Mouse (Mus musculus) cerebellum, postnatal 14 days (tissue): Measurements from ENCODE around the gene Fmnl2.

Experiments used
- DNase-seq, 2 experiments: peaks; one replicate each; pipeline ENCODE4 v3.0.0; 2021; ENCODE audit warnings: mixed read lengths in 2 of 2

The Fmnl2 gene

GRCm38 (mm10) chr2:52857611-52858528 is at the start of gene Fmnl2:
TSS of gene Fmnl2 (plus strand) at chr2:52857860.
- peak; percentile 90 to 93 for DNase-seq

DNA sequence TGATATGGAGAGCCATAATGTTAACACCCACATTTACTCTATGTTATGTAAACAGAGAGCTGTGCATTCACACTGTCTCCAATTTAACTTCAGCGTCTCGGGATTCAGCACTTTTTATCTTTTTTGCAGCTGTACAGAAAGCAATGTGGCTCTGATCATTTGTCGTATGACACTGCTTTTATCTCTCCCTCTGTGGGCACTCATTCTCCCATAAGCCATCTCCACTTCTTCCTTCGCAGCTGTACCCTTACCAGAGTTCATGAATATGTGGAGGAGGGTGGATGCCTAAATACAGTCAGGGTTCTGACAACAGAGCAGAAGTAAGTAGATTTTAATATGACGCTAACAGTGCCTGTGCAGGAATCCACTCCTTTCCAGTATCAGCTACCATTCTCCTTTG is 47.7 kb upstream of the Fmnl2 start:
- DNase-seq: no peak

DNA sequence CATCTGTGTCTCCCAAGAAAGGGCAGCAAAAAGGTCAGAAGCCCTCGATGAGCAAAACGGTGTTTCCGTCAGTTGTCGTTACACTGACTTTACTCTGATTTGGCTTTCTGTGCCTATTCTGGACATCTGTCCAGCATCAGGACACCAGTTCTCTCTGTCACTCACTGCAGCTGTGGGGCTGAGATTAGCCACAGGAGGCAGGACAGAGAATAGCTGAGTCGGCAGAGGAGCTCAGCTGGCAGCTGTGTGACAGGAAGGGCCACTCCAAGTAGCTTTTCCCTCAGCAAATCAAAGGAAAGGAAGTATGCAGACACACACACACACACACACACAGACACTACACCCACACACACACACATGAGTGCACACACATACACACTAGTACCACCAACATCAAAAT is 46.0 kb upstream of the Fmnl2 start:
- DNase-seq: no peak

- no peak for DNase-seq
Observed at GRCm38 (mm10) chr2:52817341-52817740, 40.3 kb upstream of the Fmnl2 start.

GRCm38 (mm10) chr2:52818944-52819343 is 38.7 kb upstream of the Fmnl2 start:
- DNase-seq: no peak

DNA sequence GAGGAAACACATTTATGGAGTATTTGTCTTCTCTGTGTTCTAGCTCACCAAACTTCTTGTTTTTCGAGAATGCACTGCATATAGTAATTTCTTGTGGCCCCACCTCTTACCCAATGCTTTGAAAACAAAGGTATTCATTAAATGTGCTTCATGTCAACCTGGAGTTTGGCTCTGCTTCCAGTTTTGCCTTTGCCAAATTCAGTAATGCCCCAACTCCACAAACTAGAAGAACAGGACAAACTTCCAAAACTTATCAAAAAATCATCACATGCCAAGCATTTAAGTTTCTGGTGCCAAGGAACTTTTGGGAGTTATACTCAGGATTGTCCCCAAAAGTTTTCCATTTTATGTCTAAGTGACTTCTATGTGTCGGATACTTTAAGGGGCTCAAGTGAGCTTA is 35.4 kb upstream of the Fmnl2 start:
- DNase-seq: no peak

- DNase-seq: no peak
Observed at GRCm38 (mm10) chr2:52828077-52828476, 29.6 kb upstream of the Fmnl2 start.

DNA sequence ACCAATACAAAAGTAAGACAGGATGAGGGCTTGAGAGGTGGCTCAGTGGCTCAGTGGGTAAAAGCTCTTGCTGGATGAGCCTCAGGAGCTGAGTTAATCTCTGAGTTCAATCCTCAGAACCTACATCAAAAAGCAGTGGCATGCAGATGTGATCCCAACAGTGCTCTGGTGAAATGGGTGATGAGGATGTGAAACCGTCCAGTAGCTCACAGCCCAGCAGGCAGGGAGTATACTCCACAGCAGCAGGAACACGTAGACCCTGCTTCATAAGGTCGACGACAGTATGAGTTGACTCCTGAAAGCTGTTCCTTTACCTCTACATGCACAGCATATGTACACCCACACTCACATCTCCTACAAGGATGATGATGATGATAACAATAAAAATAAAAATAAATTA is 27.1 kb upstream of the Fmnl2 start:
- no peak for DNase-seq

- DNase-seq: no peak
Observed at GRCm38 (mm10) chr2:52831585-52831984, 26.1 kb upstream of the Fmnl2 start.

DNA sequence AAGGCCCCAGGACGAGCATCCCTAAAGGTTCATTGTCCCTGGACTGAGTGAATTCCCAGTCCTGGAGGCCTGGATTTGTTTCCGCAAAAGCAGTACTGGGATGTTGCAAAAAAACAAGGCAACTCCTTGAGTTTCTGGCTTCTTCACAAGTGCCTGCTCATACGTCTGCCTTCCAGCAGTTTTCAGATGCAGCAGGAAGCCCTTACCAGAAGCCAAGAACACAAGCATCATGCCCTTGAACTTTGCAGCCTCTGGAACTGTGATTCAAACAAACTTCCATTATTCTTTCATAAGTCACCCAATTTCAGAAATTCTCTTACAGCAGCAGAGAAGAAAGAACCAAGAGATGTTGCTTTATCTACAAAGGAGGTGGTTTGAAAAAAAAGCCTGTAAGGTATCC is 21.9 kb upstream of the Fmnl2 start:
- no peak for DNase-seq

DNA sequence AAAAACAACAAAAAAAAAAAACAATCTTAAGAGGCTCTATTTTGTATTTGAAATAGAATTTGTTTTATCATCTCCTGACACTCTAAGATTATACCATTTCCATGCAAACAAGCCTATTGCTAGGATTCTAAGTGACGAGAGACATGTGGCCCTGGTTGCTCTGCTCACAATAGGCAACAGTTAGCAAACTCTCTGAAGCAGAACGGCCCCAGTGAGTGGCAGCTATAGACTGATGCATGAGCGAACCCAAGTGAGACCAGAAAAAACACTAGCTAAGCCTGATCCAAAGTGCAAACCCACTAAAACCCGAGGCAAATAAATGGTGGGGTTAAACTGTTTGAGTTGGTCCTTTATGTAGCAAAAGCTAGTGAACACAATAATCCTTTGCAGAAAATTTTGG is 18.6 kb upstream of the Fmnl2 start:
- no peak for DNase-seq

DNA sequence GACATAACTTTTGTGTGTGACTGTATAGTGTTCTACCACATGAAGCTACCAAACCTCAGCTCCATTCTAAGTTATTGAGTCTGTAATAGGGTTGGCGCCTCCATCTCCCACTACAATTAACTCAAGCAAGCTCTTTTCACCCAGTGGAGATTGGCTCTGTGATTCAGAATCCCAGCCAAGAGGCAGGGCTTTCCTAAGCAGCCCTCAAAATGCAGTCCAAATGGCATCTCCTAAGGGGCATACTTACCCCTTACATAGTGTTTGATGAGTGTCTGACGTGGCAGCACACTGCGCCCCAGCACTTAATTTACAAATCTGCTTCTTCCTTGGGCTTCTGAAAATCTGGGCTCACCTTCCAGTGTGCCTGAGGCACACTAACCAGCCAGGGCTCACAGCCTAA is 17.8 kb upstream of the Fmnl2 start:
- DNase-seq: peak; percentile 15 to 24

GRCm38 (mm10) chr2:52843861-52844260 is 13.8 kb upstream of the Fmnl2 start:
- no peak for DNase-seq

GRCm38 (mm10) chr2:52844936-52845752 is 12.5 kb upstream of the Fmnl2 start:
- no peak for DNase-seq

DNA sequence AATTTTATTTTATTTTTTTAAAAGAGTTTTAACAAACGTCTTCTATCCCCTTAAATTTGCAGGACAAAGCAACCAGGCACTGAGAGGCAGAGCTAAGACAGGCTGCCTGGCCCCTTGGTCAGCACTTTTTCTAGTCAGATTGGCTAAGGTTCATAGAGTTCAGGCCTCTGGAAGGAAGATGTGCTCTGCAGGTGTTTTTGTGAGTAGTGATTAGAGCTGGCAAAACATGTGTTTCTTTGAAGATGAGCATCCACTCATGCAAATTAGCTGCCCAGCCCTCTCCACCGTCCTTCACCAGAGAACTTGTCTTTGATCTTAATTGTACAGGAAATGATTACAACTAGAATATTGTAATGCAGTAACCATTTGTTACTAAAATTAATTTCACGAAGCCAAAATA is 11.2 kb upstream of the Fmnl2 start:
- no peak for DNase-seq

- DNase-seq: no peak
Observed at GRCm38 (mm10) chr2:52849092-52849491, 8.6 kb upstream of the Fmnl2 start.

DNA sequence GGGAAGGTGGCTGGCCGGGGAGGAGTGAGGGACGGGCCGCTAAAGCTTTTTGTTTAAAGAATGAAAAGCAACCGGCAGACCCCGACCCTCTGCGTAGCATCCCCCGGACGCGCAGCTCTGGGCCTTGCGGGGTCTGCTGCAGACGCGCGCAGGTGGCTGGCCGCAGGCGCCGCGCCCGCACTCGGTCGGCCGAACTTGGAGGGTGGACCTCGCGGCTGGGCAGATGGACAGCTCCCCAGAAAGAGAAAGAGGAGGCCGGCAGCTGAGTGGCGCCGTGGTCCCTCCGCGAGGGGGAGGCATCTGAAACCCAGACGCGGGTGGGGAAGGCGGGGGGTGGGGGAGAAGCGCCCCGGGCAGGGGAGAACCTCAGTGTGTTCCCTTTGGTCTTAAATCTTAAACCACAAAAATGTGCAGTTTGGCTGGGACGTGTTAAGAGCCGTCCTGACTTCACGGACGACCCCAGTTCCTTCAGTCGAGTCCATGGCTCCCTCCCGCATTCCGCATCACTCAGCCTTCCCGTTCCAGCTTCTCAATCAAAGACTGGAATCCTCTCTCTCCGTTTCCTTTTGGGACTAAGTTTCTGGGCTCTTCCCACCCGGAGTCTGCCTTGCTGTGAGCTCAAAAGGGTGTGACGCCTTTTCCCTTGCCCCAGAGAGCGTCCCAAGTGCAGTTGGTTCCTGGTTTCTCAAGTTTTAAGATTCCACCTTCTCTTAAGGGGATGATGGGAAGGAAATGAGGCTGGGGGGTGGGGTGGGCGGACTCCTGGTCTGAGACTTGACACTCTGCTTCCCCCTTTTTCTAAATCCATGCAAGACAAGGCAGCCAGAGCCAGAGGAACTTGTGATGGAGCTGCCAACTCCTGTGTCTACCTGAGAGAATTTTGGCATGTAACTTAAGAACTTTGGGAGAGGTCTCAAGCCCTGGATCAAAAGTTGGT is 1.1 kb downstream of the Fmnl2 start:
- peak; percentile 68 to 75 for DNase-seq

- peak in 1 of 2 experiments; percentile 29 for DNase-seq
Observed at GRCm38 (mm10) chr2:52859466-52859840, 1.8 kb downstream of the Fmnl2 start.

DNA sequence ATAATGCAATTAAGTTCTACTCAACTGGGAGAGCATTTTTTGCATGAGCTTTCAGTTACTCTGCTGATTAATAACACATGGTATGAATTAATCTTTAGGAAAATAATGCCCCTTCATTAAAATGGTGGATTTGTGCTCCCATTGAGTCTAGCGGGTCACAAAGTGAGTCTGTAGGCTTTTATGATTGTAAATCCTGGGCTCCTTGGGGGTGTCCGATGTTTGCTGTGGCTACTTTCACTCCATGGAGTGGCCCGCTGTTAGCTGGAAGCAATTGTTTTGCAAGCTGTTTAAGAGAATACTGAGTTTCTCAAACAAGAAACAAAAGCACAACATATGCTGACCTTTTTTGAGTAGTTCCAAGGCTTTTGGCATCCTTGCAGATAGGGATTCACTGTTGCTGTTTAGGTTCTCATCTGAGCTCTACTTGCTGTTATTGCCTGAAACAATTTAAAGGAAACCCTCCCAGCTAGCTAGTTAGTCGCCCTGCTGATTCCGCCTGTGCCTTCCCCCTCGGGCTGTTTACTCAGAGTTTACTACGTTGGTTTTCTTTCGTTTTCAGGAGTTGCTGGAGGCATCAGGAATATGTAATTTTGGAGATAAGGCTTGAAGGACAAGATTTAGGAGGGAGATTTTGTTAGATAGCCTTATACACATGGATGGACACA is 2.6 kb downstream of the Fmnl2 start:
- DNase-seq: peak in 1 of 2 experiments; percentile 18

DNA sequence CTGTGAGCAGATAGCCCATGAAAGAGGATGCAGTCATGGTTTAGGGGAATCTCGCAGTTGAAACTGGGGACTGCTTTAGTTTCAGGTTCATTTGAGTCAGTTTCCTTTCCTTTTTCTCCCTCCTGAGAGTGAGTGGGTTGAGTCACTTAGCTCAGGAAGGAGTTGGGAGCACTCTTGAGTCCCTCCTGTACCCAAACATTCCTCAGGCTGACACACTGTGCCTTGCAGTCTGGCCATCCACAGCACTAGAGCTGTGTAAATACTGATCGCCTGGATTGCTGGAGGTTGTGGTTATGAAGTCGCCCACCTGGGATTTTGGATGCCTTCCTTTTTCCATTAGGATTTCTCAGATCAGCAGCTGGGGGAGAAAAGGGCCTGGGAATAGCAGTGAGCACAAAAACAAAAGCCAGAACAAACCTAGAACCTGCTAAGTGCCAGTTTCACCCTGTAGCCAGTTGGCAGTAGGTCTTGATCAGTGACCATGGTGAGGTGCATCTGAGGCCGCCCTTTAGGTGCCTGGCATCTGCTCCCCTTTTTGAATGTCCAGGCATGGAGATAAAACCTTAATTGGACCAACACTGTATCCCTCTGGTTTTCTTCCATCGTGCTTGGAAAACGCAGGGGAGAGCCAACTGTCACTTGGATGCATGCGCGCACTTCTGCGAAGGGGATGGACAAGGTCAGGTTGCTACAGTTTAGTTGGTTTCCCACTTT is 4.5 kb downstream of the Fmnl2 start:
- DNase-seq: peak; percentile 40 to 56

- no peak for DNase-seq
Observed at GRCm38 (mm10) chr2:52862760-52863124, 5.1 kb downstream of the Fmnl2 start.

DNA sequence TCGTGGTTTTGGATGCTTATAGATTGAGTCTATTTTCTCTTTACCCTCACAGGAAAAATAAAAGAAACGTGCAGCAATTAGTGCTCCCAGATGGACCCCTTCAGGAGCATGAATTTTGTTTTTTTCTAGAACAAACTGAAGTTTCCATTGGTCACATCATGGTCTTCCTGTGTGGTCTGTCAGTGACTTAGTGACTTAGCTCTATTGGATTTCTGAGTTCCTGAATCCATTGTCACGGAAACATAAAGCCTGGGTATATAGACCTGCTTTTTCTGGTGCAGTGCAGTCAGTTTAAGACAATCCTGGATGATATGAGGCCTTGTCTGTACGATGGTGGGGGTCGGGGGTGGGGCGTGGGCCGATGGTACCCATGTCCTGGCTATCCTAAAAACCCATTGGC is 7.0 kb downstream of the Fmnl2 start:
- DNase-seq: no peak
